Mouse (Mus musculus) heart, embryonic 14.5 days (tissue): ENCODE data around the gene Otud5. TPM values are rescaled to one million over a fixed set of nuclear protein-coding genes. Genes with fewer than 3 reads are reported as not detected.
A peak's percentile ranks its signal among the peaks of the same experiment; 100 is the strongest.
"Not testable (repeated sequence)": the region's sequence is repeated elsewhere in the genome, so short reads cannot be mapped to it uniquely, and the experiment has no call there.

Experiments used
- ATAC-seq: fragments of 200-750 bp; cut with Nextera tagmentation; 2 replicates; pipeline ENCODE4 v1.8.0; 2017; ENCODE audit warnings: low read depth, moderate TSS enrichment; ENCODE audit not compliant: insufficient number of reproducible peaks, insufficient read depth, low FRiP score
- H3K27ac ChIP-seq, 2 experiments: fragments of 200-500 bp in 1 of 2; fragments of 300-500 bp in 1 of 2; sonication (generic) in 1 of 2; replicated peaks in 1 of 2; 2 replicates each; pipeline ENCODE4 v1.5.1; 2012 to 2014; ENCODE audit warnings: low read depth in 2 of 2, low read length in 2 of 2, control low read depth in 1 of 2, mild to moderate bottlenecking in 1 of 2, mixed read lengths in 1 of 2; ENCODE audit not compliant: control insufficient read depth in 1 of 2, insufficient read depth in 1 of 2
- H3K27me3 ChIP-seq: fragments of 300-500 bp; sonication (generic); 2 replicates; pipeline ENCODE4 v1.6.1; 2014; ENCODE audit warnings: mild to moderate bottlenecking, low read length, control low read depth; ENCODE audit not compliant: control insufficient read depth, insufficient read depth
- H3K36me3 ChIP-seq: fragments of 300-500 bp; sonication (generic); 2 replicates; pipeline ENCODE4 v1.6.1; 2014; ENCODE audit warnings: mild to moderate bottlenecking, control low read depth, low read length, mixed read lengths; ENCODE audit not compliant: control insufficient read depth, insufficient read depth
- H3K4me1 ChIP-seq, 2 experiments: fragments of 200-500 bp in 1 of 2; fragments of 300-500 bp in 1 of 2; sonication (generic) in 1 of 2; 2 replicates each; pipeline ENCODE4 v1.6.1; 2012 to 2014; ENCODE audit warnings: low read length in 2 of 2, control low read depth in 1 of 2, mixed read lengths in 1 of 2; ENCODE audit not compliant: control insufficient read depth in 2 of 2, insufficient read depth in 2 of 2
- H3K4me2 ChIP-seq: fragments of 300-500 bp; sonication (generic); 2 replicates; pipeline ENCODE4 v1.6.1; 2014; ENCODE audit warnings: mild to moderate bottlenecking, low read length
- H3K4me3 ChIP-seq, 2 experiments: fragments of 200-500 bp in 1 of 2; fragments of 300-500 bp in 1 of 2; sonication (generic) in 1 of 2; 2 replicates each; pipeline ENCODE4 v1.5.1; 2012 to 2014; ENCODE audit warnings: low read length in 2 of 2, mild to moderate bottlenecking in 2 of 2, control low read depth in 1 of 2, low read depth in 1 of 2, moderate library complexity in 1 of 2; ENCODE audit not compliant: control insufficient read depth in 1 of 2, insufficient read depth in 1 of 2
- H3K9ac ChIP-seq: fragments of 300-500 bp; sonication (generic); 2 replicates; pipeline ENCODE4 v1.6.1; 2014; ENCODE audit warnings: mild to moderate bottlenecking, low read length
- H3K9me3 ChIP-seq: fragments of 300-500 bp; sonication (generic); 2 replicates; pipeline ENCODE4 v1.6.1; 2016; ENCODE audit warnings: low read length, control low read depth; ENCODE audit not compliant: control insufficient read depth
- WGBS: fragments of 180-500 bp; shearing (Covaris S2); extraction: QIAGEN DNeasy Blood & Tissue Kit; methylation state at CpG from one replicate; pipeline ENCODE4 v1.1.7; 2014; 5-methylcytosine and 5-hydroxymethylcytosine counted together
- polyA plus RNA-seq: library from polyadenylated mRNA; unstranded; fragments of >200 nt; fragmentation: Nextera tagmentation; extraction: Ambion mirVana; gene quantifications from 2 replicates; pipeline ENCODE4 v1.2.1, GENCODE M21; 2014

Gene Otud5
- polyA plus RNA-seq, 1 experiment from 2014 or later: 19.9 TPM

DNA sequence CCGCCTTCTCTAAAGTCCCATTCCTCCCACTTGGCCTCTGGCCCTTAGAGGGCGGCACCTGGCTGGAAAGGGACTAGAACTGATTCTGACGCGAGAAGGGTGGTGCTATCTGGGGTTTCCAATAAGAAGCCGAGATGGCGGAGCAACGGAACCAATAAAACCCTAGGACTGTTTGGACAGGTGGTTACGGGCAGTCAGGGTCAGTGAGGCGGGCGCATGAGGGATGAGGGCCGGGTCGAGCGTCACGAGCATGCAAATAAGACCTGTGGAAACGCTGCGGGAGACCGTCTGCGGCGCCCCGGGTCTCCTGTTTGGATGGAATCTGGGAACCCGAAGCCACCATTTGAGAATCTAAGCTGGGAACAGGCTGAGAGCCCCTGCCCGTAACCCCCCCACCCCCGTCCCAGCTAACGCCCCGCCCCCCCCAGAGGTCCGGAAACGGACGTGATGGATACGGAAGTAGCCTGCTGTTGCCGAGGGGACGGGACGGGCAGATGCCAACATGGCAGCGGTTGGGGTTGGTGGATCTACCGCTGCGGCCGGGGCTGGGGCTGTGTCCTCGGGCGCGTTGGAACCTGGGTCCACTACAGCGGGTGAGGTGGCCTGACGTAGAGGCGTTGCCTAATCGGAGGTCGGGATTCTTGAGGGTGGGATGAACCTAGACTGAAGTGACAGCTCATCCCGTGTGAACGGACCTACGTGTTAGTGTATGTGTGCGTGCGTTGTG, 42.8 kb downstream of the Otud5 start, which contains the start of gene Slc35a2:
Gene Slc35a2, plus strand, starts transcription at position 188 of the 727 bp plus-strand sequence.
- H3K4me3 ChIP-seq: peak within 1 kb of the TSS; percentile 49 to 94
- H3K4me1 ChIP-seq: peaks cover 3 to 5% of the 10 kb centered on the region in 2 experiments; a peak in 2 of 4 replicates
- no peaks in the 10 kb centered on the region for H3K27me3 ChIP-seq
- peak within 1 kb of the TSS; percentile 63 for H3K9ac ChIP-seq
- peak; percentile 92 for ATAC-seq
- H3K27ac ChIP-seq: peak within 1 kb of the TSS; percentile 49 to 85; a peak in 3 of 4 replicates
- no peaks in the 10 kb centered on the region for H3K36me3 ChIP-seq
- WGBS: 15% methylated on average over 49 of the region's 49 CpGs
- H3K9me3 ChIP-seq: no peaks in the 10 kb centered on the region
- peak within 1 kb of the TSS; percentile 72 for H3K4me2 ChIP-seq

DNA sequence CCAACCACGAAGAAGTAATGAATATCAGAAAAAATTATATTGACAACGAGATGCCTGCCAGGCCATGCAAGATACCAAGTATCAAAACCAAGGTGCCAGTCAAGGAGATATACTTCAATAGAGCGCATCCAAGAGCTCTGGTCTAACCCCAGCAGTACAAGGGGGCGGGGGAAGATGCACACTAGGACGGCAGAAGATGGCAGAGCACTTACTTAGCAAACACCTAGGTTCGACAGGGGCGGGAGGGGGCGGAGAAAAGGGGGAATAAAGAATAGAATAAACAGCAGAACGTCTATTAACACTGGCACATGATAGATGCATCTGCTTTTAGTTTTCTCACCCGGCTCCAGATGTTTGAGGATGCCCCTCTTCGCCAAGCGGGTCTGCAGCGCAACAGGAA, 57.0 kb downstream of the Otud5 start:
- 29% methylated on average over 13 of the region's 13 CpGs for WGBS
- H3K4me2 ChIP-seq: peak overlapping the region; percentile 64
- no peaks in the 10 kb centered on the region for H3K27me3 ChIP-seq
- peak overlapping the region; percentile 76 for H3K9ac ChIP-seq
- peak overlapping the region; percentile 49 to 85 for H3K4me3 ChIP-seq
- peak overlapping the region in 1 of 2 experiments; percentile 82; a peak in 1 of 4 replicates for H3K27ac ChIP-seq
- peaks cover 0 to 7% of the 10 kb centered on the region in 2 experiments; a peak in 1 of 4 replicates for H3K4me1 ChIP-seq
- no peaks in the 10 kb centered on the region for H3K9me3 ChIP-seq
- peaks cover 35% of the 10 kb centered on the region for H3K36me3 ChIP-seq
- ATAC-seq: no peak

DNA sequence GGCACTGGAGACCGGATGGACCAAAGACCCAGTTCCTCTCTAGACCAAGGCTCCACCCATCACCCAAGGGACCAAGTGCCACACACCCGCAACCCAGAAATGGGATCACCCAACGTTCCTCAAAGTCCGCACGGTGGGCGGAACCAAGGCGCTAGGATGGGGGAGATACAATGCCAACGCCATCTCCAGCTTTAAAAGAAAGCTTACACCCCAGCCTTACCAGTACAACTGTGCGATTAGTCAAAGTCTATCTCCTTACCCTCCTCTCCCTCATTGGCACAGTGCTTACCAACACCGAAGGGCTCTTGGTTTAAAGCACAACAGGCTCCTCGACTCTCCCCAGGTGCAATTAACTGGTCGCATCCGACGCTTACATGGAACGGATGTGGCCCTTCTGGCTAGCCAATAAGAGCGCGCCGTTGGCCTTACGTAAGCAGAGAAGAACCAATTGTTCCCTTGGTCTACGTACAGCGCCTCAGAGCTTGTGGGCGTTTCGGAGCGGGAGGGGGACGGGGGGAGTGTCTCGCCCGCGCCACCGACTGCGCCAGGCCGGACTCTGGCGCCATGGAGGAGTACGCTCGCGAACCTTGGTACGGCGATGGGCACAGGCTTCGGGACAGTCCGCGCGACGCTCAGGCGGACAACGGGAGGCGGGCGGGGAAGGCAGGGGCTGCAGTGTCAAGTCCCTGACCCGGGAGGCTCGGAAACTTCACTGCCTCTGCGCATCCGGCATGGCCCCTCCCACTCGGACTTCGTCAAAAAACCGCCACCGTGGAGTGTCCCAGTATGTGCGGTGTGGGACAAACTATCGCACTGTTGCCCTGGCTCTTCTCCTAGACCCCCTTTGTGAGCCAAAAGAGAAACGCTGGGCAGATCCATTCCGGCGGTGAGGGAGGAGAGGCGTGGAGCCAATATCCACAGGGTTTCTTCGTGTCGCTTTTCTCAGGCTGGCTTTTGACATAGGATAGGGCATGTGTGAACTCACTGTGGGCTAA, 58.0 kb downstream of the Otud5 start, which contains the start of the genes Pqbp1 and Timm17b:
Gene Pqbp1, minus strand, starts transcription at position 390 of the 995 bp plus-strand sequence.
Gene Timm17b, plus strand, starts transcription at position 478 of the 995 bp plus-strand sequence.
- peak within 1 kb of the TSS; percentile 82 to 91 for H3K27ac ChIP-seq
- 14% methylated on average over 62 of the region's 62 CpGs for WGBS

DNA sequence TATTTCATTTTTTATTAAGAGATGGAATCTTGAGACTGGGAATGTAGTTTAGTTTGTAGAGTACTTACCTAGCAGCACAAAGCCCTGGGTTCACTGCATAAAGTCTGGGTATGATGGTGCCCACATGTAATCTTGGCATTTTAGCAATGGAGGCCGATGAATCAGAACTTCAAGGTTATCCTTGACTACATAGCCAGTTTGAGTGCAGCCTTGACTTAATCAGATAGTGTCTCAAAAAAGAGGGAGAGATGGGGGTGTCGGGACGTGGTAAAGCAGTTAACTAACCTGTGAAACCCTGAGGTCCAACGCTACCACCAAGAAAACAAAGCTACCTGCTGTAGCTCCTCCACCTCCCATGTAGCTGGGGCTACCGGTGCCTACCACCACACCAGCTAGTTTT, 63.3 kb downstream of the Otud5 start:
- WGBS: 90% methylated on average over 5 of the region's 5 CpGs
- no peak for ATAC-seq
- no peak overlapping the region for H3K9ac ChIP-seq

More for the DNA sequence above, 58.0 kb downstream of the Otud5 start, which contains the start of the genes Pqbp1 and Timm17b:
- peaks cover 30% of the 10 kb centered on the region for H3K36me3 ChIP-seq
- ATAC-seq: peak; percentile 95
- H3K9ac ChIP-seq: peak within 1 kb of the TSS; percentile 76
- peak within 1 kb of the TSS; percentile 64 for H3K4me2 ChIP-seq
- H3K4me3 ChIP-seq: peak within 1 kb of the TSS; percentile 49 to 85
- H3K4me1 ChIP-seq: peaks cover 0 to 7% of the 10 kb centered on the region in 2 experiments; a peak in 1 of 4 replicates
- no peaks in the 10 kb centered on the region for H3K27me3 ChIP-seq
- H3K9me3 ChIP-seq: no peaks in the 10 kb centered on the region

GRCm38 (mm10) chrX:7907735-7908134, 66.6 kb downstream of the Otud5 start, which contains the start of gene Gm10491:
Gene Gm10491 (minus strand): TSS chrX:7907835.
- H3K9ac ChIP-seq: no peak within 1 kb of the TSS
- 69% methylated on average over 5 of the region's 5 CpGs for WGBS
- H3K36me3 ChIP-seq: peaks cover 22% of the 10 kb centered on the region
- no peak for ATAC-seq
- H3K27ac ChIP-seq: no peak within 1 kb of the TSS
- H3K4me1 ChIP-seq: no peaks in the 10 kb centered on the region
- H3K4me3 ChIP-seq: no peak within 1 kb of the TSS
- H3K27me3 ChIP-seq: no peaks in the 10 kb centered on the region
- no peak within 1 kb of the TSS for H3K4me2 ChIP-seq
- no peaks in the 10 kb centered on the region for H3K9me3 ChIP-seq

More for the DNA sequence above, 63.3 kb downstream of the Otud5 start:
- Histone ChIP-seq H3K4me2 (no peak overlapping the region), H3K9me3 (no peaks in the 10 kb centered on the region), H3K4me1 (peaks cover 0 to 2% of the 10 kb centered on the region in 2 experiments; a peak in 1 of 4 replicates), H3K27me3 (no peaks in the 10 kb centered on the region), H3K4me3 (no peak overlapping the region), H3K27ac (no peak overlapping the region), H3K36me3 (peaks cover 22% of the 10 kb centered on the region)

DNA sequence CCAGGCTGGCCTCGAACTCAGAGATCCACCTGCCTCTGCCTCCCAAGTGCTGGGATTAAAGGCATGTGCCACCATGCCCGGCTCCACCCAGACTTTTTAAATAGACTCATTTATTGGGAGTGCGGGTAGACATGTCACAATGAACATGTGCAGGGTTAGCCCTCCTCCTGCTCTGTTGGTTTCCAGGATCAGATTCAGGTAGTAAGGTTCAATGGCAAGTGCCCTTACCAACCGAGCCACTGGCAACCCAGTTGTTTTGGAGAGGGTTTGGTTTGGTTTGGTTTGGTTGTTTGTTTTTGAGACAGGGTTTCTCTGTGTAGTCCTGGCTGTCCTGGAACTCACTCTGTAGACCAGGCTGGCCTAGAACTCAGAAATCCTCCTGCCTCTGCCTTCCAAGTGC, 68.1 kb downstream of the Otud5 start, which contains the start of gene Gm10490:
Gene Gm10490, plus strand, starts transcription at position 301 of the 400 bp plus-strand sequence.
- 85% methylated on average over 4 of the region's 4 CpGs for WGBS

DNA sequence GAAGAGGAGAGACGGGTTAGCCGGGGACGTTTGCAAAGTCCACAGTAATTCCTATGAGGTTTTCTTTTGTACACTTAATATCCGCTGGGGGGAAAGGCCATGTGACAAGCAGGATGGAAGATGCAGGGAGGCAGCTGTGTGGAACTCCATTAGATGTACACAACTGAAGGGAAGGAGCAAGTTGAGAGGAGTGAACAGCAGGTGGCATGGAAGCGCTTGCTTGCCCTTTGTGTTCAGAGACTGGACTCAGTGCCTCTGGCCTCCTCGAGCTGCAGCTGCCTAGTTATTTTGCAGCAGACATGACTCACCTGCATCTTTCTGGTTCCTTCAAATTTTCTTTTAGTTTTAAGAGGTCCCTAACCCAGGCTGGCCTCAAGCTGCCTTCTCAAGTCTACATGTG, 69.3 kb downstream of the Otud5 start:
- no peaks in the 10 kb centered on the region for H3K4me1 ChIP-seq
- ATAC-seq: no peak
- peaks cover 17% of the 10 kb centered on the region for H3K36me3 ChIP-seq
- H3K27me3 ChIP-seq: no peaks in the 10 kb centered on the region
- no peaks in the 10 kb centered on the region for H3K9me3 ChIP-seq
- H3K9ac ChIP-seq: no peak overlapping the region
- H3K4me3 ChIP-seq: no peak overlapping the region
- no peak overlapping the region for H3K27ac ChIP-seq
- no peak overlapping the region for H3K4me2 ChIP-seq
- WGBS: 63% methylated on average over 6 of the region's 6 CpGs

More for the DNA sequence above, 68.1 kb downstream of the Otud5 start, which contains the start of gene Gm10490:
- not testable (repeated sequence) for H3K9me3 ChIP-seq, H3K9ac ChIP-seq, H3K4me3 ChIP-seq, H3K27me3 ChIP-seq, H3K4me2 ChIP-seq, H3K4me1 ChIP-seq, ATAC-seq, H3K27ac ChIP-seq
- H3K36me3 ChIP-seq: peaks cover 17% of the 10 kb centered on the region
